Mouse (Mus musculus): ENCODE measurements around the gene Mrpl49.

Gene Mrpl49

DNA sequence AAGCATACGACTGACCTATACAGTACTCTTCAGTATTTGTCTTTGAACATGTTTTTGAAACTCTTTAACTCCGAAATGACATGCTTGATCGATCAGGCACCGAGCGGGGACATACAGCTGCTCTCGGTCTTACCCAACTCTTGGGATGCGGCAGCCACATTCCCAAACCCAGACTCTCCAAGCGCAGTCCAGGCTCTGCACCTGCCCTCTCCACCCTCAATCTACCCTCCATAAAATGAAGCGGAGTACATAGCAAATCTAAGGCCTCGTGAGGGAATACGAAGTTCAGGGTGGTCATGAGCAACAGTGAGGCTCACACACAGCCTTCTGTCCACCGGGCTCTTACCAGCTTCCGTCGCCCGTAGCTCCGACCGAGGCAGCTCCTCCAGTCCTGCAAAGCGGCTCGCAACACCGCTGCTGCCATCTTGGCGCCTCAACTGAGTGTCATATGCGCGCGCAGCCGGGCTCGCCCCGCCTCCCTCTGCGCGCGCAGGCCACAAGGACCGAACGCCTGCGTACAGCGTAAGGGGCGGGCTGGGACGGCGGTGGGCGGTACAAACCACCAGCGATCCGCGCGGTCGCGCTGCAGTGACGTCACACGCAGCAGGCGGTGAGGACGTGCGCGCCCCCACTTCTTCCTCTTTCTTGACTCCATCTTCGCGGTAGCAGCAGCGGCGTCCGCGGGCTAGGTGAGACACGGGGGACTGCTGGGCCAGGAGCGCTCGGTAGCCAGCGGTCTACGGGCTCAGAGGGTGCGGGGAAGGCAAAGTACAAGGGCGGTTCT is at the start of gene Mrpl49, which contains the start of gene Fau:
Mrpl49 (minus strand) TSS at position 473 of the 784 bp plus-strand sequence.
Fau (plus strand) TSS at position 532 of the 784 bp plus-strand sequence.
- DNase-seq (ENCODE audit: low spot score): peak; percentile 99

- no peak for DNase-seq (ENCODE audit: low spot score)
Measured at GRCm38 (mm10) chr19:6105586-6105985, 48.0 kb upstream of the Mrpl49 start, which contains the start of gene Naaladl1. Gene Naaladl1, plus strand, starts transcription at chr19:6105782.

DNA sequence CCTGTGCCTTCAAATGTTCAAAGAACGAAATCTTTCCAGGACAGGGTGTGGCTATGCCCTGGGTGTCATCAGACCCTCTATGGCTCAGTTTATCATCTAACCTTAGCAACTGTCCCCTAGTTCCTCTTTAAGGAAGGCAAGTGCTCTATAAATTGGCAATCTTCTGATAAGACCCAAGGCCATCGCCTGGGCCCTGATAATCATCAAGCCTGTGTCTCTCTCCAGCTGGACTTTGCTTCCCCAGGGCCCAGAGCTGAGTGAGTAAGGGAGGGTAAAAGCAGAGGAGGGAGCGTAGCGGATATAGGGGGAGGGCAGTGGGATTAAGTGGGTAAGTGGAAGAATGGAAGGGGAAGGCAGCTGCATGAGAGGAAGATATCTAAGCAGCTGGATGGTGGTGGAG is 46.9 kb upstream of the Mrpl49 start:
- DNase-seq (ENCODE audit: low spot score): no peak

DNA sequence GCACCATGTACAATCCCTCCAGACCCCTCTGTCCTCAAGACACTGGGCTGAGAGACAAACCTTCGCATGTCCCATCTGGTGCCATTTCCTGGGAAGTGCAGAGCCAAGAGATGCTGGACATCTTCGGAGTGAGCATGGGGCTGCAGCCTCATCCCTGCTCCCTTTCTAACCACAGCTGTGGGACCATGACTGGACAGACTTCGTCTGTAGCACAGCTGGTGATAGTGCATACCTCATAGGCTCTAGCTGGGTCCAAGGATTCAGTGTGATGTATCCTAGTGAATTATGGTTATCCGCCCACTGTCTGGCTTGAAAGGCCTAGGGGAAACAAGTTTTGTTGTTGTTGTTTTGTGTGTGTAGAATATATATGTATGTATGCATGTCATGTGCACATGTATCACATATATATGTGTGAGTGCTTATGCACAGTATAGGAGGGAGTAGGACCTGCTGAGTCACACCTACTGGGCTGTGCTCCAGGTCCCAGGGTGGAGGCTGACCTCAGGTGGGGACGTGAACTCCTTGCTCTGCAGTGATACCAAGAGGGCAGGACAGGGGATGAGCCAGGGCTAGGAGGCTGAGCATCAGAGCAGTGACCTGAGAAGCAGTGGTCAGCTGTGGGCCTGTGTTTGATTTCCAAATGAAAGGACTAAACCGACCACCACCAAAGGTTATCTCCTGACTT is 44.7 kb upstream of the Mrpl49 start:
- DNase-seq (ENCODE audit: low spot score): no peak

GRCm38 (mm10) chr19:6101186-6101585 is 43.6 kb upstream of the Mrpl49 start:
- no peak for DNase-seq (ENCODE audit: low spot score)

DNA sequence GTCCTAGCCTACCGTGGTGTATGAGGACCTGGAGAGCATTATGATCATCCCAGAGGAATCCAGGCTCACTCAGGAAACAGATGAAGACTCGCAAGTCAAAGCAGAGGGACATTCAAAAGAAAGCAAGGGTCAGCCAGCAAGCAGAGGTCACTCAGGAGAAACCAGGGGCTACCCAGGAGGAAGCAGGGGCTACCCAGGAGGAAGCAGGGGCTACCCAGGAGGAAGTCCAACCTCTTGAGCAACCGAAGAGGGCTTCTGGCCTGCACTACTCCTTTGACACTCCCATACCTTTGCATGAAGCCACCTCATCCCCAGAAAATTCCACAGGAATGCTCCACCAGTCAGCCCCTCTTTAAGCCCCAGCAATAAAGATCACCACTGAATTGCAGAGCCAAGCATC is 40.3 kb upstream of the Mrpl49 start:
- DNase-seq (ENCODE audit: low spot score): no peak

- DNase-seq (ENCODE audit: low spot score): no peak
Measured at GRCm38 (mm10) chr19:6094119-6094518, 36.5 kb upstream of the Mrpl49 start, which contains the start of gene AC131692.1. Gene AC131692.1, plus strand, starts transcription at chr19:6094419.

GRCm38 (mm10) chr19:6088841-6089240 is 31.3 kb upstream of the Mrpl49 start:
- no peak for DNase-seq (ENCODE audit: low spot score)

- peak; percentile 52 for DNase-seq (ENCODE audit: low spot score)
Measured at GRCm38 (mm10) chr19:6085417-6085879, 27.9 kb upstream of the Mrpl49 start.

- peak; percentile 94 for DNase-seq (ENCODE audit: low spot score)
Measured at GRCm38 (mm10) chr19:6084478-6085248, 27.1 kb upstream of the Mrpl49 start, which contains the start of the genes Zfpl1 and Cdca5. Gene Zfpl1, minus strand, starts transcription at chr19:6084956. Gene Cdca5, plus strand, starts transcription at chr19:6084983.

- DNase-seq (ENCODE audit: low spot score): no peak
Measured at GRCm38 (mm10) chr19:6082156-6082555, 24.6 kb upstream of the Mrpl49 start, which contains the start of gene Gm28374. Gene Gm28374, minus strand, starts transcription at chr19:6082256.

DNA sequence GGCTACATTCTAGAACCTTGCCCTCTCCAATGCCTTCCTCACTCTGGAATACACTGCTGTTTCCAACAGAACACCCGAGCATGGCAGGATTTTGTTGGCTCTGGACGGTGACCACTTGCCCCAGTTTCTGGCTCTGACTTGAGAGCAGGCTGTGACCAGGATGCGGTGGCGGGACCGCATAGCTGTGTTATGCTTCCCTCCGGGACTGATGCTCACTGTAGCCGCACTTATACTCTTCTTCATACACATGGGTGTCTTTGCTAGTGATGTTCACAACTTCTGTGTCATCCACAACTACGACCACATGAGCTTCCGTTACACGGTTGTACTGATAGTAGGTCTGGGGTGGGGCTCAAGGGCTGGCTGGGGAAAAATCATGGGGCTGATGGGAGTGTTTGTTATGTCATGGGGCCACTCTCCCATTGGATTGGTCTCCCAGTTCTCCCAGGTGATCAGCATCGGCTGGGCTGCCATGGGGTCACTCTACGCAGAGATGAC is 22.4 kb upstream of the Mrpl49 start, which contains the start of gene Tmem262:
Tmem262 (plus strand) TSS at position 51 of the 498 bp plus-strand sequence.
- no peak for DNase-seq (ENCODE audit: low spot score)

DNA sequence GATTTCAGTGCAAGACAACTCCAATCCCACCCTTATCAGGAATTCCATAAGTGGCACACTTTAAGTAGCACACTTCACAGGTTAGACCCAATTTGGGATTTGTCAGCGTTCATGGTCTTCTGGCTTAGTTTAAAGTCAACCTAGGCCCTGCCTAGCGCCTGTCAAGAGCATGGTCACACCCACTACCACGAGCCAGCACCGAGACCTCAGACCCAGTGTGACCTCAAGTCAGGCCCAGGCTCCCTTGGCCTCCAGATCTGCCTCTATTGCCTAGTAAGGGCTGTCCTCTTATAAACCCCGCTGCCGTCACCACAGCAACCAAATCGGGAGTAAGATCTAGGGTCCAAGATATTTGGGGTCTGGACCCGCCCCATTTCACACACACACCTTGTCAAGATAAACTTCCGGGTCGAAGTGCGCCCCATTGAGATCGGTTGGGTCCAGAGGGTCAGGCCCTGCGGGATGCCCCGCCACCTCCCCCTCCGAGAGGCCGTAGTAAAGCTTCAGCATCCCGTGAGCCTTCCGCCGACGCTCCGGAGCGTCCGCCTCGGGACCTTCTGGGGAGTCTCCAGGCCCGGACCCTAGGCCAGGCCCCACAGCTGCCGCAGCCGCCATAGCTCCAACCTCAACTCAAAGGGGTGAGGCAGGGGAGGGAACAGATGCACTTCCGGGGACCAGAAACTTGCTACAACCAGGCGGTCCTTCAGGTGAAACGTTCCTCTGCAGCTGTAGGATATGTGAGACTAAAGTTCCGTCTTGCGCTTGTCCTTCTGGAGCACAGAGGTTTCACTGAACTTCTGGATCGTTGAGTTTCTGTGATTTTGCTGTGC is 19.2 kb upstream of the Mrpl49 start, which contains the start of gene Vps51:
Vps51 (minus strand) TSS at position 668 of the 830 bp plus-strand sequence.
- DNase-seq (ENCODE audit: low spot score): peak; percentile 77

GRCm38 (mm10) chr19:6073889-6074288 is 16.3 kb upstream of the Mrpl49 start:
- DNase-seq (ENCODE audit: low spot score): no peak

GRCm38 (mm10) chr19:6071261-6071660 is 13.7 kb upstream of the Mrpl49 start:
- no peak for DNase-seq (ENCODE audit: low spot score)

- no peak for DNase-seq (ENCODE audit: low spot score)
Measured at GRCm38 (mm10) chr19:6070571-6071250, 13.1 kb upstream of the Mrpl49 start.

DNA sequence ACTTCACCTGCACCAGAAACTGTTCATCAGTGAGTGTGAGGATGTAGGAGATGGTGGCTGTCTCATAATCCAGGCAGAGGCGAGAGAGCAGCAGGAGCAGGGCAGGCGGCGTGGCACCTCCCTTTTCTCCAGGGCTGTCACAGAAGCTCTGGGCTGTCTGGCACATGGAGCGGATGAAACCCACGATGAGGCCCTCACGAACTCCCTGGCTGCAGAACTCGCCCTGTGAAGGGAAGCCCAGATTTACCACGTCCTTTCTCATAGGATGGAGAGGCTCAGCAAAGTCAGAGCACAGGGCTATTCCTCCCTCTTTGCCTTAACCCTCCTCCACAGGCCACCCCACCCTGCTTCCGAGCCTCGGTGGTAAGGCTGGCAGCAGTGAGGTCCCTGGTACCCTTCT is 12.3 kb upstream of the Mrpl49 start:
- no peak for DNase-seq (ENCODE audit: low spot score)

DNA sequence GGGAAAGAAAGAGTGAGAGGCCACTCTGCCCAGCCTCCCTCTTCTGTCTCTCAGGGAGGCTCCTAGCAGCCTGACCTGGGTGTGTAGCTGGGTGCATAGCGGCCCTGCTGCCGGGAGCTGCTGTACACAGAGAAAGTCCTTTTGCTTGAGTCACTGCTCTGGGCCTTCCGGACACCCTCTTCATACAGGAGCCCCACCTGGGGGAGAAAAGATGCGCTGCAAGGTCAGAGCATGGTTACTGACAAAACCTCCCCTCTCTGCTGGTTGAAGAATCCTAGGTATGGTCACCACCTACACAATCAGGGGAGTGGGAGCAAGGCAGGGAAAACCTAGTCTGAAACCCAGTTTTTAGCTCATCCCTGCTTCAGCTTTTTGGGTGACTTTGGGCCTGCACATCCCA is 11.4 kb upstream of the Mrpl49 start:
- DNase-seq (ENCODE audit: low spot score): no peak

DNA sequence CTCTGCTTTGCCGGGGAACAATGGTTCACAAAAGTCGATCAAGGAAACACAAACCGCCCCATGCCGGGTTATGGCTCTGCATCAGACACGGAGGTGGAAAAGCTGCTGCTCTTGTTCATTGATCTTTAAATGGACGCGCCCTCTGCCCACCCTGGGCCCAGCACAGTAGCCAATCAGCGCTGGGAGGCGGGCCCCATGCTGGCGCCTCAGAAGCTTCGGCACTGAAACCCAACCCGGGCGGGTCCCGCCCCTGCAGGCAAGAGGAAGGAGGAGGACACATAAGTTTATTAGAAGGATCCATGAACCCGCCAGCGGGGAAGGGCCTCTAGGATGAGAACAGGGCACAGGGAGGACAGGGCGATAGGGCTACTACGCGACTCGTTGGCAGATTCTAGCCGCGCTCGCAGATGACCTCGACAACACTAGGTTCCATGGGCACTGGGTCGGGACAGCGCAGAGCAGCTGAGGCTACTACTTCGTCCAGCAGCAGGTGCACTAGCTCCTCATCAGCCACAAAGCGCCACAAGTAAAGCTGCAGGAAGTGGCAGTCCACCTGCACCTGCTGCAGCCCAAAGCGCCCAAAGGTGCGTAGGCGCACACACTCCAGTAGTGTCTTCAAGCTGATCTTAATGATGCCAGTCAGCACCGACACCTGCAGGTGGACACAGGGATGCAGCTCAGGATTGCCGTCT is 10.3 kb upstream of the Mrpl49 start, which contains the start of gene Tm7sf2:
Tm7sf2 (minus strand) TSS at position 650 of the 692 bp plus-strand sequence.
- peak; percentile 92 for DNase-seq (ENCODE audit: low spot score)

Data from ovary, postnatal 36 days (tissue).